Comparison of ENCODE assay signal across 16 mouse cellular contexts in genomic region chr16:85429173-85429572, GRCm38 (mm10).
DNase-seq lines count a peak whose midpoint lies in the region; ATAC-seq and TF ChIP-seq lines count a peak whose summit lies in the region.
"Had no signal": no experiment of that assay in that cellular context is flagged by ENCODE, and none has a peak within 500 bp of the region (broad histone marks: within the 10 kb centered on the region; RNA-seq: fewer than 3 reads in every experiment).

No protein-coding gene starts in this region.

- no peak for ATAC-seq in hindbrain, embryonic 13.5 days (ENCODE audit: low FRiP score)
- no peak for ATAC-seq in erythroblast, adult 5-6 weeks (replicated peaks; ENCODE audit: low FRiP score, poor library complexity, severe bottlenecking)

- peak; percentile 17 for DNase-seq in cerebellum, adult 9-11 months
- no peak for DNase-seq in cerebellum, adult 8-10 months
- DNase-seq in layer of hippocampus, adult 2 months (ENCODE audit: low spot score in 2 of 2), result peak; percentile 9 to 10
- DNase-seq in layer of hippocampus, postnatal 36 days, result no peak
- peak; percentile 39 for DNase-seq in Muller cell, postnatal 12 days (ENCODE audit: inconsistent ontology term)
- no peak for DNase-seq in liver
- DNase-seq: B cell, adult 2 months; gastrocnemius, adult 2 months; heart, postnatal 4 days; liver, embryonic 13.5 days; thymus, postnatal 4 days had no signal

- no peaks in the 10 kb centered on the region for H3K36me3 ChIP-seq in hindbrain, embryonic 13.5 days
- H3K36me3 ChIP-seq: embryonic facial prominence, embryonic 10.5 days; G1E; kidney, embryonic 15.5 days; liver, embryonic 13.5 days had no signal

- H3K4me1 ChIP-seq in hindbrain, embryonic 13.5 days (replicated peaks), result no peaks in the 10 kb centered on the region
- H3K4me1 ChIP-seq: embryonic facial prominence, embryonic 10.5 days; kidney, embryonic 15.5 days; liver, embryonic 13.5 days had no signal

- no peak overlapping the region for H3K27ac ChIP-seq in layer of hippocampus, adult 2 months
- 0 out of 2 replicates have a peak overlapping the region, but pooled peaks have one; percentile 18 for H3K27ac ChIP-seq in hindbrain, embryonic 13.5 days
- H3K27ac ChIP-seq: embryonic facial prominence, embryonic 10.5 days; gastrocnemius, adult 2 months; kidney, embryonic 15.5 days; liver, embryonic 13.5 days had no signal

- H3K9me3 ChIP-seq in hindbrain, embryonic 13.5 days, result no peaks in the 10 kb centered on the region
- H3K9me3 ChIP-seq: embryonic facial prominence, embryonic 10.5 days; kidney, embryonic 15.5 days; liver, embryonic 13.5 days had no signal

- H3K27me3 ChIP-seq in hindbrain, embryonic 13.5 days, result no peaks in the 10 kb centered on the region
- H3K27me3 ChIP-seq: kidney, embryonic 15.5 days; liver, embryonic 13.5 days had no signal

- no peak overlapping the region for H3K9ac ChIP-seq in hindbrain, embryonic 13.5 days
- H3K9ac ChIP-seq: kidney, embryonic 15.5 days; liver, embryonic 13.5 days had no signal

- no peak overlapping the region for H3K4me3 ChIP-seq in layer of hippocampus, adult 2 months
- H3K4me3 ChIP-seq in hindbrain, embryonic 13.5 days, result no peak overlapping the region
- H3K4me3 ChIP-seq: embryonic facial prominence, embryonic 10.5 days; gastrocnemius, adult 2 months; kidney, embryonic 15.5 days; liver, embryonic 13.5 days had no signal

- no peak for TF ChIP-seq CTCF in layer of hippocampus, adult 2 months (conservative IDR thresholded peaks at IDR 0.05)

- H3K4me2 ChIP-seq in hindbrain, embryonic 13.5 days, result no peak overlapping the region
- H3K4me2 ChIP-seq: kidney, embryonic 15.5 days; liver, embryonic 13.5 days had no signal

- 9% methylated on average over 3 of the region's 3 CpGs for WGBS in hindbrain, embryonic 13.5 days

Comparison
In these comparisons a context has a peak if more than half of its experiments do, and no peak if none do; other contexts are left out.
1. DNase-seq: peak in cerebellum, adult 9-11 months (single experiment), layer of hippocampus, adult 2 months (2 of 2) and Muller cell, postnatal 12 days (single experiment); none in cerebellum, adult 8-10 months (single experiment), layer of hippocampus, postnatal 36 days (0 of 2) and liver (single experiment).